Comparison of ENCODE assay signal across 12 mouse cellular contexts in the genomic region with DNA sequence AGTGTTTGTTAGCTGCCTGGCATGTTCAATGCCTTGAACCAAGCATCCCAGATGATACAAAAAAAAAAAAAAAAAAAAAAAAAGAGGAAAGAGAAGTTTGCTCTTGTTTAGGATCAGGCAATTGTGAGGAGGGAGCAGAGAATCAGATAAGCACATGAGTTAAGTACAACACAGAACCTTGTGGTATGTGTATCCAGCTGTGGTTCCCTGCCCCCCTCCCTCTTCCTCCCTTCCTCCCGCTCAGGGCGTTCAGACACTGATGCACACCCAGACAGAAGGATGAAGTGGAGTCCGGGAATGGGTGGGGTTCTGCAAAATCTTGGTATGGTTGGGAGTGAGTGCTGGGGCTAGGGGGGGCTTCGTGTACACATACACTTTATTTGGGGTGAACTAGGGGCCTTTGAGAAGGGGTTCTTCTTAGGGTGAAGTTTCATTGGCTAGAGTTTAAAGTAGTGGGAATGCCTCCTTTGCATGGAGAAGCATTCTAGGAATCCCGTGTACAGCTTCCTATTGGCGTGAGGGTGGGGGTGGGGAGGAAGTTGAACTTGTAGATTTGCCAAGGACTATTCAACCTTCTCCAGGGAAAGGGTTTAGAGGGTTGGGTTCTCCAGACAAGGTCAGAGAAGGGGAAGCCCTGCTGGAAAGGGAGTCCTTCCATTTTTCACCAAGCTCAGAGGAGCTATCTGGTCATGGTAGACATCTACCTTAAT. TPM values are rescaled to one million over a fixed set of nuclear protein-coding genes. Genes with fewer than 3 reads are reported as not detected.
DNase-seq lines count a peak whose midpoint lies in the region; ATAC-seq and TF ChIP-seq lines count a peak whose summit lies in the region.
"Had no signal": no experiment of that assay in that cellular context is flagged by ENCODE, and none has a peak within 500 bp of the region (broad histone marks: within the 10 kb centered on the region; RNA-seq: fewer than 3 reads in every experiment).

No protein-coding gene starts in this region.

- TF ChIP-seq EP300 in heart, adult 2 months (IDR thresholded peaks at IDR 0.05; ENCODE audit: insufficient read depth, low read depth, low read length): no peak
- no peak for TF ChIP-seq EP300 in MEL (IDR thresholded peaks at IDR 0.05; ENCODE audit: low read depth in 1 of 2, low read length in 2 of 2)
- TF ChIP-seq EP300 in lung, postnatal 0 days (IDR thresholded peaks at IDR 0.05): peak; percentile 34; the same call in 1 of the 2 replicates

- H3K79me2 ChIP-seq in heart, adult 2 months (replicated peaks; ENCODE audit: control insufficient read depth, insufficient read depth, low read length): no peaks in the 10 kb centered on the region
- H3K79me2 ChIP-seq in MEL (ENCODE audit: control insufficient read depth, insufficient read depth, low read length, poor library complexity): no peaks in the 10 kb centered on the region

- TF ChIP-seq CTCF in heart, adult 2 months (IDR thresholded peaks at IDR 0.05): no peak
- no peak for TF ChIP-seq CTCF in MEL (IDR thresholded peaks at IDR 0.05 in 2 of 3, conservative IDR thresholded peaks at IDR 0.05 in 1 of 3; ENCODE audit: control insufficient read depth in 1 of 3, insufficient read depth in 1 of 3, low read depth in 2 of 3, low read length in 3 of 3, poor library complexity in 1 of 3, severe bottlenecking in 1 of 3)
- no peak for TF ChIP-seq CTCF in lung, postnatal 0 days (IDR thresholded peaks at IDR 0.05)

- intact Hi-C loops in heart, adult 2 months (cut with DNase I): no loop called here
- intact Hi-C loops in left cerebral cortex, postnatal 36 days (cut with DNase I): no loop called here

- H3K36me3 ChIP-seq in heart, adult 2 months (ENCODE audit: control insufficient read depth, insufficient read depth, low read length): no peaks in the 10 kb centered on the region
- no peaks in the 10 kb centered on the region for H3K36me3 ChIP-seq in MEL (ENCODE audit: control insufficient read depth in 1 of 2, insufficient read depth in 2 of 2, low read length in 2 of 2)
- H3K36me3 ChIP-seq in lung, postnatal 0 days (ENCODE audit: insufficient read depth, low read length): no peaks in the 10 kb centered on the region

- peak; percentile 89 for ATAC-seq in lung, postnatal 0 days
- ATAC-seq: forebrain, postnatal 0 days; liver, postnatal 0 days had no signal

- H3K9me3 ChIP-seq in MEL (replicated peaks; ENCODE audit: insufficient read depth, low read length): no peaks in the 10 kb centered on the region
- H3K9me3 ChIP-seq in lung, postnatal 0 days (ENCODE audit: low read length): no peaks in the 10 kb centered on the region

- H3K9ac ChIP-seq in heart, adult 2 months (ENCODE audit: low read depth, low read length): no peak overlapping the region
- H3K9ac ChIP-seq in MEL (ENCODE audit: control insufficient read depth, low read depth, low read length, poor library complexity, severe bottlenecking): no peak overlapping the region
- no peak overlapping the region for H3K9ac ChIP-seq in lung, postnatal 0 days (replicated peaks; ENCODE audit: low read depth)
- H3K9ac ChIP-seq: forebrain, postnatal 0 days; liver, postnatal 0 days had no signal

- H3K27ac ChIP-seq in heart, adult 2 months: no peak overlapping the region
- H3K27ac ChIP-seq in MEL (ENCODE audit: control insufficient read depth, low read depth, low read length): no peak overlapping the region
- peak overlapping the region; percentile 44; the same call in 1 of the 2 replicates for H3K27ac ChIP-seq in lung, postnatal 0 days (ENCODE audit: low read length)
- H3K27ac ChIP-seq: layer of hippocampus, adult 2 months had no signal

- peak; percentile 93 for DNase-seq in heart, adult 11 months
- no peak for DNase-seq in heart, adult 2 months
- peak; percentile 31 for DNase-seq in kidney, postnatal 10 days
- no peak for DNase-seq in kidney, adult 11 months
- DNase-seq in MEL (ENCODE audit: low read depth, low spot score): peak; percentile 14
- peak; percentile 50 for DNase-seq in lung, postnatal 0 days (ENCODE audit: low spot score)
- DNase-seq in adrenal gland, adult (ENCODE audit: inconsistent age in 2 of 2, low spot score in 1 of 2): no peak
- no peak for DNase-seq in left cerebral cortex, postnatal 36 days (ENCODE audit: low spot score in 2 of 2)
- DNase-seq: cerebellum, adult 8-10 months; forebrain, postnatal 0 days; liver, postnatal 0 days had no signal

- H3K27me3 ChIP-seq in heart, adult 2 months (ENCODE audit: control insufficient read depth, insufficient read depth, low read length): no peaks in the 10 kb centered on the region
- no peaks in the 10 kb centered on the region; a peak in 2 of 4 replicates for H3K27me3 ChIP-seq in MEL (ENCODE audit: control insufficient read depth in 1 of 2, insufficient read depth in 2 of 2, low read length in 2 of 2)
- no peaks in the 10 kb centered on the region for H3K27me3 ChIP-seq in lung, postnatal 0 days (replicated peaks; ENCODE audit: insufficient read depth, low read length)

- TF ChIP-seq RAD21 in MEL (IDR thresholded peaks at IDR 0.05; ENCODE audit: low read depth, low read length): no peak

- H3K4me3 ChIP-seq in heart, adult 2 months: no peak overlapping the region
- no peak overlapping the region for H3K4me3 ChIP-seq in MEL (ENCODE audit: control insufficient read depth in 1 of 2, insufficient read depth in 1 of 2, low read depth in 2 of 2, low read length in 2 of 2)
- no peak overlapping the region for H3K4me3 ChIP-seq in lung, postnatal 0 days (ENCODE audit: low read depth, low read length)
- H3K4me3 ChIP-seq: layer of hippocampus, adult 2 months had no signal

- TF ChIP-seq POLR2A in heart, adult 2 months (IDR thresholded peaks at IDR 0.05; ENCODE audit: insufficient read depth, low read depth, low read length): no peak
- no peak for TF ChIP-seq POLR2A in MEL (IDR thresholded peaks at IDR 0.05; ENCODE audit: control insufficient read depth in 1 of 2, insufficient read depth in 1 of 2, low read depth in 1 of 2, low read length in 2 of 2, poor library complexity in 1 of 2)

- 26% methylated on average over 6 of the region's 6 CpGs for WGBS in heart, adult 2 months
- 17% methylated on average over 6 of the region's 6 CpGs for WGBS in lung, postnatal 0 days

- no peak overlapping the region for H3K4me2 ChIP-seq in lung, postnatal 0 days (replicated peaks; ENCODE audit: low read depth, low read length)

- peaks cover 5% of the 10 kb centered on the region for H3K4me1 ChIP-seq in heart, adult 2 months (ENCODE audit: control insufficient read depth, insufficient read depth, low read length)
- H3K4me1 ChIP-seq in MEL (ENCODE audit: control insufficient read depth in 1 of 2, insufficient read depth in 2 of 2, low read length in 2 of 2): peaks cover 0 to 3% of the 10 kb centered on the region in 2 experiments; a peak in 1 of 4 replicates
- no peaks in the 10 kb centered on the region for H3K4me1 ChIP-seq in lung, postnatal 0 days (ENCODE audit: insufficient read depth, low read depth, low read length)

TF ChIP-seq in MEL, 35 proteins besides CTCF, POLR2A, EP300 and RAD21:
- peak; percentile 68 for TF ChIP-seq ZNF384 (IDR thresholded peaks at IDR 0.05; ENCODE audit: low read depth, low read length)
- TF ChIP-seq TBP (IDR thresholded peaks at IDR 0.05; ENCODE audit: low read depth, low read length): no peak
- TF ChIP-seq POLR2AphosphoS2 (IDR thresholded peaks at IDR 0.05; ENCODE audit: low read length): no peak
- TF ChIP-seq TAL1 (IDR thresholded peaks at IDR 0.05; ENCODE audit: low read length): no peak
- TF ChIP-seq NRF1 (IDR thresholded peaks at IDR 0.05; ENCODE audit: insufficient read depth, low read depth, low read length, poor library complexity, severe bottlenecking): no peak
- TF ChIP-seq CHD1 (IDR thresholded peaks at IDR 0.05; ENCODE audit: low read depth, low read length): no peak
- no peak for TF ChIP-seq RCOR1 (IDR thresholded peaks at IDR 0.05; ENCODE audit: low read depth, low read length)
- no peak for TF ChIP-seq TCF12 (IDR thresholded peaks at IDR 0.05; ENCODE audit: low read depth, low read length)

RNA-seq across cellular contexts. Expression of gene Tiparp, which starts 45.4 kb away (rescaled TPM):
- 10 to 100 TPM; 11.1 to 12.9 TPM for total RNA-seq in heart, adult 2 months (2021)
- 2.9 and 4.6 TPM in 2 replicates for polyA plus RNA-seq in heart, adult 2 months (2012; rRNA removed)
- total RNA-seq in MEL (2012; rRNA removed): 2.0 and 3.0 TPM in 2 replicates
- polyA plus RNA-seq in MEL (2012; ENCODE audit: insufficient read depth in 1 of 2, insufficient read length in 2 of 2, low read depth in 1 of 2, low replicate concordance in 2 of 2, missing spikeins in 1 of 2): 1 to 10 TPM in 1 of 2 experiments, not detected in 1; 3.3 TPM
- polyA plus RNA-seq in lung, postnatal 0 days (2015; fragmentation: Nextera tagmentation; extraction: Ambion mirVana): 45.1 and 45.3 TPM in 2 replicates
- total RNA-seq in left cerebral cortex, postnatal 36 days (2021): 10 to 100 TPM in 1 of 2 experiments, 1 to 10 TPM in 1; 9.8 to 11.9 TPM

Comparison
In these comparisons a context has a peak if more than half of its experiments do, and no peak if none do; other contexts are left out.
1. DNase-seq: peak in heart, adult 11 months (single experiment), kidney, postnatal 10 days (single experiment), MEL (single experiment) and lung, postnatal 0 days (single experiment); none in heart, adult 2 months (0 of 2), kidney, adult 11 months (single experiment), adrenal gland, adult (0 of 2) and left cerebral cortex, postnatal 36 days (0 of 2).